Mouse (Mus musculus) intestine, postnatal 0 days (tissue): ENCODE results near the gene Calm3. TPM values are rescaled to one million over a fixed set of nuclear protein-coding genes. Genes with fewer than 3 reads are reported as not detected.

ENCODE experiments used
- ATAC-seq: fragments of 200-750 bp; cut with Nextera tagmentation; 2 replicates; pipeline ENCODE4 v1.8.0; 2017; ENCODE audit warnings: mild to moderate bottlenecking, moderate TSS enrichment, moderate library complexity
- H3K27ac ChIP-seq: fragments of 300-500 bp; sonication (generic); 2 replicates; pipeline ENCODE4 v1.5.1; 2014; ENCODE audit warnings: mild to moderate bottlenecking, low read depth, low read length, moderate library complexity
- H3K27me3 ChIP-seq: fragments of 300-500 bp; sonication (generic); replicated peaks from 2 replicates; pipeline ENCODE4 v1.6.1; 2014; ENCODE audit warnings: low read length, mixed read lengths; ENCODE audit not compliant: control insufficient read depth, insufficient read depth
- H3K36me3 ChIP-seq: fragments of 300-500 bp; sonication (generic); 2 replicates; pipeline ENCODE4 v1.6.1; 2014; ENCODE audit warnings: mild to moderate bottlenecking, moderate library complexity; ENCODE audit not compliant: control insufficient read depth, insufficient read depth
- H3K4me1 ChIP-seq: fragments of 300-500 bp; sonication (generic); replicated peaks from 2 replicates; pipeline ENCODE4 v1.6.1; 2014; ENCODE audit warnings: antibody characterized with exemption, low read length, mixed read lengths; ENCODE audit not compliant: control insufficient read depth, insufficient read depth
- H3K4me2 ChIP-seq: fragments of 300-500 bp; sonication (generic); replicated peaks from 2 replicates; pipeline ENCODE4 v1.6.1; 2014; ENCODE audit warnings: low read depth, mild to moderate bottlenecking, moderate library complexity
- H3K4me3 ChIP-seq: fragments of 300-500 bp; sonication (generic); 2 replicates; pipeline ENCODE4 v1.5.1; 2014; ENCODE audit warnings: low read depth, low read length
- H3K9ac ChIP-seq: fragments of 300-500 bp; sonication (generic); 2 replicates; pipeline ENCODE4 v1.6.1; 2014; ENCODE audit warnings: mild to moderate bottlenecking, low read depth, low read length
- H3K9me3 ChIP-seq: fragments of 300-500 bp; sonication (generic); 2 replicates; pipeline ENCODE4 v1.6.1; 2016; ENCODE audit warnings: mixed run types; ENCODE audit not compliant: control insufficient read depth
- CTCF ChIP-seq: sonication (generic); IDR thresholded peaks from 2 replicates; pipeline ENCODE4 v1.5.1; 2016; ENCODE audit warnings: low read depth, mild to moderate bottlenecking, control low read depth, antibody characterized with exemption, moderate library complexity
- WGBS: fragments of 180-500 bp; shearing (Covaris S2); extraction: QIAGEN DNeasy Blood & Tissue Kit; methylation state at CpG from one replicate; pipeline ENCODE4 v1.1.7; 2014; 5-methylcytosine and 5-hydroxymethylcytosine counted together
- polyA plus RNA-seq: library from polyadenylated mRNA; unstranded; fragments of >200 nt; fragmentation: Nextera tagmentation; extraction: Ambion mirVana; gene quantifications from 2 replicates; pipeline ENCODE4 v1.2.1, GENCODE M21; 2015

The Calm3 gene
- polyA plus RNA-seq, 1 experiment from 2014 or later = 236 TPM

GRCm38 (mm10) chr7:16891641-16892351 lies 32.1 kb downstream of the Calm3 start, which contains the start of gene Gng8:
Gene Gng8, plus strand, starts transcription at chr7:16891786.
- H3K4me3 ChIP-seq = peak within 1 kb of the TSS; percentile 34
- peak within 1 kb of the TSS; percentile 63 for H3K4me2 ChIP-seq
- WGBS = under 1% methylated on average over 30 of the region's 30 CpGs
- peaks cover 42% of the 10 kb centered on the region for H3K27me3 ChIP-seq
- no peak within 1 kb of the TSS for H3K9ac ChIP-seq
- 0 out of 2 replicates have a peak, but pooled peaks cover 5% of the 10 kb centered on the region for H3K4me1 ChIP-seq
- ATAC-seq = peak; percentile 78
- TF ChIP-seq CTCF = peak; percentile 98
- H3K27ac ChIP-seq = peak within 1 kb of the TSS; percentile 58
- H3K36me3 ChIP-seq = no peaks in the 10 kb centered on the region; the same call in 1 of the 2 replicates
- no peaks in the 10 kb centered on the region for H3K9me3 ChIP-seq

- Histone ChIP-seq H3K4me1 (0 out of 2 replicates have a peak, but pooled peaks cover 5% of the 10 kb centered on the region), H3K9ac (no peak overlapping the region), H3K27me3 (peaks cover 51% of the 10 kb centered on the region), H3K36me3 (peaks cover 5% of the 10 kb centered on the region; the same call in 1 of the 2 replicates), H3K4me2 (peak overlapping the region; percentile 63), H3K27ac (peak overlapping the region; percentile 58; the same call in 1 of the 2 replicates), H3K9me3 (0 out of 2 replicates have a peak, but pooled peaks cover under 1% of the 10 kb centered on the region), H3K4me3 (no peak overlapping the region; the same call in 1 of the 2 replicates)
- no peak for TF ChIP-seq CTCF
- ATAC-seq = 0 out of 2 replicates have a peak, but pooled peaks have one; percentile 23
- 4% methylated on average over 23 of the region's 23 CpGs for WGBS
Observed at GRCm38 (mm10) chr7:16890944-16891343, 33.0 kb downstream of the Calm3 start.

- 41% methylated on average over 6 of the region's 6 CpGs for WGBS
- ATAC-seq = no peak
- peak overlapping the region; percentile 63; the same call in 1 of the 2 replicates for H3K4me2 ChIP-seq
- H3K9ac ChIP-seq = no peak overlapping the region
- H3K27me3 ChIP-seq = peaks cover 55% of the 10 kb centered on the region
- peak overlapping the region; percentile 58; the same call in 1 of the 2 replicates for H3K27ac ChIP-seq
- H3K9me3 ChIP-seq = 0 out of 2 replicates have a peak, but pooled peaks cover 2% of the 10 kb centered on the region
- peaks cover 9% of the 10 kb centered on the region; the same call in 1 of the 2 replicates for H3K36me3 ChIP-seq
- no peak overlapping the region for H3K4me3 ChIP-seq
- no peak for TF ChIP-seq CTCF
- H3K4me1 ChIP-seq = 0 out of 2 replicates have a peak, but pooled peaks cover 4% of the 10 kb centered on the region
Observed at GRCm38 (mm10) chr7:16890536-16890935, 33.4 kb downstream of the Calm3 start.

GRCm38 (mm10) chr7:16885905-16886304 lies 38.0 kb downstream of the Calm3 start:
- Histone ChIP-seq H3K4me1 (no peaks in the 10 kb centered on the region), H3K27ac (no peak overlapping the region), H3K9me3 (0 out of 2 replicates have a peak, but pooled peaks cover 2% of the 10 kb centered on the region), H3K4me2 (peak overlapping the region; percentile 61), H3K36me3 (peaks cover 16% of the 10 kb centered on the region; the same call in 1 of the 2 replicates), H3K9ac (no peak overlapping the region), H3K27me3 (peaks cover 36% of the 10 kb centered on the region), H3K4me3 (peak overlapping the region; percentile 32; the same call in 1 of the 2 replicates)
- WGBS = 58% methylated on average over 55 of the region's 59 CpGs
- ATAC-seq = no peak
- TF ChIP-seq CTCF = no peak

GRCm38 (mm10) chr7:16885271-16885776 lies 38.6 kb downstream of the Calm3 start:
- no peak overlapping the region for H3K9ac ChIP-seq
- H3K4me1 ChIP-seq = no peaks in the 10 kb centered on the region
- TF ChIP-seq CTCF = no peak
- peaks cover 16% of the 10 kb centered on the region; the same call in 1 of the 2 replicates for H3K36me3 ChIP-seq
- peak overlapping the region; percentile 32 for H3K4me3 ChIP-seq
- no peak overlapping the region for H3K27ac ChIP-seq
- 0 out of 2 replicates have a peak, but pooled peaks cover 2% of the 10 kb centered on the region for H3K9me3 ChIP-seq
- WGBS = 22% methylated on average over 78 of the region's 95 CpGs
- peaks cover 33% of the 10 kb centered on the region for H3K27me3 ChIP-seq
- ATAC-seq = peak; percentile 20; the same call in 1 of the 2 replicates
- peak overlapping the region; percentile 61 for H3K4me2 ChIP-seq

- Histone ChIP-seq H3K27ac (no peak overlapping the region), H3K9me3 (0 out of 2 replicates have a peak, but pooled peaks cover 2% of the 10 kb centered on the region), H3K4me3 (no peak overlapping the region), H3K36me3 (peaks cover 16% of the 10 kb centered on the region; the same call in 1 of the 2 replicates), H3K27me3 (peaks cover 29% of the 10 kb centered on the region), H3K4me1 (no peaks in the 10 kb centered on the region), H3K4me2 (no peak overlapping the region), H3K9ac (no peak overlapping the region)
- no peak for ATAC-seq
- 70% methylated on average over 4 of the region's 4 CpGs for WGBS
- no peak for TF ChIP-seq CTCF
Observed at GRCm38 (mm10) chr7:16884334-16884733, 39.6 kb downstream of the Calm3 start.
